Mouse (Mus musculus) embryonic facial prominence, embryonic 13.5 days (tissue): ENCODE results near the gene Agbl2. TPM values are rescaled to one million over a fixed set of nuclear protein-coding genes. Genes with fewer than 3 reads are reported as not detected.

Experiments used
- ATAC-seq: fragments of 200-750 bp; cut with Nextera tagmentation; 2 replicates; pipeline ENCODE4 v1.8.0; 2017; ENCODE audit warnings: low read depth; ENCODE audit not compliant: insufficient number of reproducible peaks, insufficient read depth, low FRiP score, low TSS enrichment
- H3K27ac ChIP-seq: fragments of 300-500 bp; sonication (generic); 2 replicates; pipeline ENCODE4 v1.5.1; 2015; ENCODE audit warnings: moderate library complexity, mild to moderate bottlenecking, inconsistent platforms
- H3K27me3 ChIP-seq: fragments of 300-500 bp; sonication (generic); 2 replicates; pipeline ENCODE4 v1.6.1; 2015; ENCODE audit warnings: mild to moderate bottlenecking, inconsistent platforms
- H3K36me3 ChIP-seq: fragments of 300-500 bp; sonication (generic); 2 replicates; pipeline ENCODE4 v1.6.1; 2015; ENCODE audit warnings: mild to moderate bottlenecking, inconsistent platforms
- H3K4me1 ChIP-seq: fragments of 300-500 bp; sonication (generic); 2 replicates; pipeline ENCODE4 v1.6.1; 2015; ENCODE audit warnings: inconsistent platforms
- H3K4me2 ChIP-seq: fragments of 300-500 bp; sonication (generic); 2 replicates; pipeline ENCODE4 v1.6.1; 2015; ENCODE audit warnings: moderate library complexity, mild to moderate bottlenecking, inconsistent platforms
- H3K4me3 ChIP-seq: fragments of 300-500 bp; sonication (generic); 2 replicates; pipeline ENCODE4 v1.5.1; 2015; ENCODE audit warnings: mild to moderate bottlenecking, inconsistent platforms
- H3K9ac ChIP-seq: fragments of 300-500 bp; sonication (generic); 2 replicates; pipeline ENCODE4 v1.6.1; 2015; ENCODE audit warnings: mild to moderate bottlenecking, inconsistent platforms
- H3K9me3 ChIP-seq: fragments of 300-500 bp; sonication (generic); 2 replicates; pipeline ENCODE4 v1.6.1; 2016; ENCODE audit warnings: inconsistent platforms
- WGBS: fragments of 180-500 bp; shearing (Covaris S2); methylation state at CpG from one replicate; pipeline ENCODE4 v1.1.7; 2015; ENCODE audit warnings: mixed read lengths; 5-methylcytosine and 5-hydroxymethylcytosine counted together
- polyA plus RNA-seq: library from polyadenylated mRNA; unstranded; fragments of >200 nt; fragmentation: Nextera tagmentation; extraction: Ambion mirVana; gene quantifications from 2 replicates; pipeline ENCODE4 v1.2.1, GENCODE M21; 2015

The Agbl2 gene
- polyA plus RNA-seq, 1 experiment from 2014 or later, result 2.0 TPM

GRCm38 (mm10) chr2:90753565-90753964 lies 29.0 kb upstream of the Agbl2 start:
- H3K9me3 ChIP-seq, result no peaks in the 10 kb centered on the region
- no peak overlapping the region for H3K4me2 ChIP-seq
- no peak overlapping the region for H3K4me3 ChIP-seq
- 95% methylated on average over 2 of the region's 2 CpGs for WGBS
- no peak overlapping the region for H3K27ac ChIP-seq
- no peak overlapping the region for H3K9ac ChIP-seq
- peaks cover 10% of the 10 kb centered on the region for H3K4me1 ChIP-seq
- no peak for ATAC-seq
- H3K36me3 ChIP-seq, result peaks cover 75% of the 10 kb centered on the region
- H3K27me3 ChIP-seq, result no peaks in the 10 kb centered on the region

GRCm38 (mm10) chr2:90754188-90754587 lies 28.3 kb upstream of the Agbl2 start:
- no peak overlapping the region for H3K4me3 ChIP-seq
- H3K9me3 ChIP-seq, result no peaks in the 10 kb centered on the region
- H3K27ac ChIP-seq, result no peak overlapping the region
- no peak for ATAC-seq
- no peaks in the 10 kb centered on the region for H3K27me3 ChIP-seq
- WGBS, result 95% methylated on average over 3 of the region's 3 CpGs
- H3K36me3 ChIP-seq, result peaks cover 81% of the 10 kb centered on the region
- no peak overlapping the region for H3K4me2 ChIP-seq
- H3K9ac ChIP-seq, result no peak overlapping the region
- peaks cover 5% of the 10 kb centered on the region for H3K4me1 ChIP-seq

GRCm38 (mm10) chr2:90765123-90765522 lies 17.4 kb upstream of the Agbl2 start:
- no peak overlapping the region for H3K4me3 ChIP-seq
- H3K36me3 ChIP-seq, result peaks cover 91% of the 10 kb centered on the region
- no peaks in the 10 kb centered on the region for H3K9me3 ChIP-seq
- WGBS, result 82% methylated on average over 3 of the region's 3 CpGs
- no peak for ATAC-seq
- H3K4me2 ChIP-seq, result no peak overlapping the region
- no peaks in the 10 kb centered on the region for H3K27me3 ChIP-seq
- H3K27ac ChIP-seq, result no peak overlapping the region
- H3K4me1 ChIP-seq, result no peaks in the 10 kb centered on the region
- no peak overlapping the region for H3K9ac ChIP-seq

DNA sequence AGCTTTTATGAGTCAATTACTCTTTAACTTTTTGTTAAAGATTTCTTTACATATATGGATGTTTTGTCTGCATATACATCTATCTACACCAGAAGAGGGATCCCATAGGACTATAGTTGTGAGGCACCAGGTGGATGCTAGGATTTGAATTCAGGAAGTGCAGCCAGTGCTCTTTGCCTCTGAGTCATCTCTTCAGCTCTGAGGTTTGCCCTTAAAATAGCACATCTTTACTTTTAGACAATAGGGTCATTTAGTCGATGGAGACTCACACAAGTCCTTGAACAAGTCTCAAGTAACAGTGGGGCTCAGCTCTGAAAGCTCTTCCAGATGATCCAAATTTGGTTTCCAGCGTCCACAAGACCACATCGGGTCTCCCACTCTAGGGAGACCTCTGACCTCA lies 1.2 kb upstream of the Agbl2 start:
- H3K36me3 ChIP-seq, result peaks cover 44% of the 10 kb centered on the region
- no peak overlapping the region for H3K27ac ChIP-seq
- no peak overlapping the region for H3K4me3 ChIP-seq
- WGBS, result 15% methylated on average over 3 of the region's 3 CpGs
- no peaks in the 10 kb centered on the region for H3K9me3 ChIP-seq
- H3K27me3 ChIP-seq, result peaks cover 16% of the 10 kb centered on the region
- H3K9ac ChIP-seq, result no peak overlapping the region
- H3K4me2 ChIP-seq, result no peak overlapping the region
- peaks cover 13% of the 10 kb centered on the region for H3K4me1 ChIP-seq
- no peak for ATAC-seq

DNA sequence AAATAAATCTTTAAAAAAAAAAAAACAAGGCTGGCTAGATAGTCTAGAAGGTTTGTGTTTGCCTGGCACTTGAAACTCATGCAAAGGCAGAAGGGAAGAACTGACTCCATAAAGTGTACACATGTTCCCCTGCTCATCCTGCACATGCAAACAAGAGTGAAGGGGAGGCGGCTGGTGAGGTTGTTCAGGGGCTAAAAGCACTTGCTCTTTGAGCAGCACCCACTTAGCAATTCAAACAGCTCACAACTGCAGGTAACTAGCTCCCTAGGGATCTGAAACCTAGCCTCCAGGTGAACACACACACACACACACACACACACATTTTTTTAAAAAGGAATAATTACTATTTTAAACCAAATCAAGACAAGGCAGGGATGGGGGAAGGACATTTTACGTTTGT lies 589 bp upstream of the Agbl2 start:
- ATAC-seq, result no peak
- no peak overlapping the region for H3K9ac ChIP-seq
- peaks cover 13% of the 10 kb centered on the region for H3K4me1 ChIP-seq
- WGBS, result 37% methylated on average over 2 of the region's 2 CpGs
- H3K27me3 ChIP-seq, result peaks cover 16% of the 10 kb centered on the region
- H3K4me3 ChIP-seq, result peak overlapping the region; percentile 56; the same call in 1 of the 2 replicates
- no peaks in the 10 kb centered on the region for H3K9me3 ChIP-seq
- peaks cover 39% of the 10 kb centered on the region for H3K36me3 ChIP-seq
- H3K27ac ChIP-seq, result no peak overlapping the region
- H3K4me2 ChIP-seq, result peak overlapping the region; percentile 94

DNA sequence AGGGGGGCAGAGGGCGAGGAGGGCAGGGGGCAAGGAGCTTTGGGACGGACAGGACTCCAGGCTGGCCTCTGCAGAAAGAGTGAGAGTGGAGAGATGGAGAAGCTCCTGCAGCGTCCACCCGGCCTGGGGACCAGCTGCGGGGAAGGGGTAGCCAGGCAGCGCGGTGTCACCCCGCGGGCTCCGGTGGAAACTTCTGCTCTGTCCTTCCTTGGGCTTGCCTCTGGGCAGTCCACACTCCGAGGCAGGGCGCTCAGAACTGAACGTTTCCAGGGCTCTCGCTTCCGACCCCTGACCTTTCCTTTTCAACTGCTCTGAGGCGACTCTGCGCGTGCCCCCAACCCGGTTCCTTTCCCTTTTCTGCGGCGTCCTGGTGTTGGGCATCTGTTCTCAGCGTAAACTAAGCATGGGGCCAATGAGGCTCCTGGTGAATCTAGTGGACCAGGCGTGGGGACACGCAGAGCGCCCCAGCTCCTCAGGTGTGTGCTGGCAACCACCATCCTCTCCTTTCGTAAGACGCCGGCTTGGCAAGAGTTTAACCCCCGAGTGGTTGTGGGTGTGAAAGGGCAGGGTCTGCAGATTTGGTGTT lies 467 bp downstream of the Agbl2 start:
- H3K9me3 ChIP-seq, result no peaks in the 10 kb centered on the region
- peaks cover 29% of the 10 kb centered on the region for H3K36me3 ChIP-seq
- 3% methylated on average over 20 of the region's 29 CpGs for WGBS
- peaks cover 16% of the 10 kb centered on the region for H3K27me3 ChIP-seq
- H3K27ac ChIP-seq, result no peak overlapping the region
- H3K9ac ChIP-seq, result peak overlapping the region; percentile 74
- H3K4me1 ChIP-seq, result peaks cover 13% of the 10 kb centered on the region
- 0 out of 2 replicates have a peak, but pooled peaks have one; percentile 29 for ATAC-seq
- H3K4me3 ChIP-seq, result peak overlapping the region; percentile 56
- peak overlapping the region; percentile 94 for H3K4me2 ChIP-seq

DNA sequence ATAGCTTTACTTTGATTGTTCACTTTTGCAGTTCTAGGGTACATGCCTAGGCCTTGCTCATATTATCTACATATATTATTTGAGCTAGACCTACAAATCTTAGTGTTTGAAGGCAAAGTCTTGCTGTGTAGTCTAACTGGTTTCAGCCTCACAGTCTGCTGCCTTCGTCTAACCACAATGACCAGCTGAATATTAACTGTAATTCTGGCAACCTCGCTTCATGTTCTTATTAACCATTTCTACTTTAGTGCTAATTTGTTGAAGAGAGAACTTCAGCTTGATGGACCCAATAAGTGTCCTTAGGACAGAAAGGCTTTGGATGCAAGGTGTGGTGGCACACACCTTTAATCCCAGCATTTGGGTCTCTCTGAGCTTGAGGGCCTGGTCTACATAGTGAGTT lies 5.6 kb downstream of the Agbl2 start:
- ATAC-seq, result no peak
- Histone ChIP-seq H3K4me2 (no peak overlapping the region), H3K9me3 (no peaks in the 10 kb centered on the region), H3K9ac (no peak overlapping the region), H3K27ac (no peak overlapping the region), H3K27me3 (peaks cover 13% of the 10 kb centered on the region), H3K4me1 (0 out of 2 replicates have a peak, but pooled peaks cover 2% of the 10 kb centered on the region), H3K4me3 (no peak overlapping the region), H3K36me3 (no peaks in the 10 kb centered on the region)
- 73% methylated on average over 2 of the region's 2 CpGs for WGBS

GRCm38 (mm10) chr2:90808241-90809126 lies 26.0 kb downstream of the Agbl2 start:
- ATAC-seq, result no peak
- no peaks in the 10 kb centered on the region for H3K9me3 ChIP-seq
- WGBS, result 76% methylated on average over 6 of the region's 6 CpGs

GRCm38 (mm10) chr2:90810751-90811150 lies 28.2 kb downstream of the Agbl2 start:
- Histone ChIP-seq H3K4me2 (no peak overlapping the region), H3K36me3 (no peaks in the 10 kb centered on the region), H3K9ac (no peak overlapping the region), H3K9me3 (no peaks in the 10 kb centered on the region), H3K27me3 (no peaks in the 10 kb centered on the region), H3K4me3 (no peak overlapping the region), H3K27ac (no peak overlapping the region), H3K4me1 (no peaks in the 10 kb centered on the region)
- no peak for ATAC-seq
- 88% methylated on average over 8 of the region's 8 CpGs for WGBS

More at GRCm38 (mm10) chr2:90808241-90809126, 26.0 kb downstream of the Agbl2 start:
- Histone ChIP-seq H3K9ac (no peak overlapping the region), H3K27me3 (no peaks in the 10 kb centered on the region), H3K4me3 (no peak overlapping the region), H3K27ac (no peak overlapping the region), H3K4me1 (no peaks in the 10 kb centered on the region), H3K4me2 (no peak overlapping the region), H3K36me3 (no peaks in the 10 kb centered on the region)

GRCm38 (mm10) chr2:90815266-90815665 lies 32.7 kb downstream of the Agbl2 start:
- H3K9ac ChIP-seq, result no peak overlapping the region
- no peak for ATAC-seq
- H3K36me3 ChIP-seq, result no peaks in the 10 kb centered on the region
- 89% methylated on average over 2 of the region's 2 CpGs for WGBS
- no peak overlapping the region for H3K4me3 ChIP-seq
- no peak overlapping the region for H3K4me2 ChIP-seq
- no peaks in the 10 kb centered on the region for H3K4me1 ChIP-seq
- H3K9me3 ChIP-seq, result no peaks in the 10 kb centered on the region
- no peak overlapping the region for H3K27ac ChIP-seq
- H3K27me3 ChIP-seq, result no peaks in the 10 kb centered on the region

GRCm38 (mm10) chr2:90816144-90816543 lies 33.6 kb downstream of the Agbl2 start:
- H3K4me3 ChIP-seq, result no peak overlapping the region
- no peak overlapping the region for H3K9ac ChIP-seq
- no peak overlapping the region for H3K27ac ChIP-seq
- no peaks in the 10 kb centered on the region for H3K4me1 ChIP-seq
- H3K9me3 ChIP-seq, result no peaks in the 10 kb centered on the region
- H3K36me3 ChIP-seq, result no peaks in the 10 kb centered on the region
- no peak overlapping the region for H3K4me2 ChIP-seq
- ATAC-seq, result no peak
- H3K27me3 ChIP-seq, result no peaks in the 10 kb centered on the region
- 81% methylated on average over 4 of the region's 4 CpGs for WGBS

GRCm38 (mm10) chr2:90818710-90819109 lies 36.2 kb downstream of the Agbl2 start:
- no peak overlapping the region for H3K4me3 ChIP-seq

More at GRCm38 (mm10) chr2:90818710-90819109, 36.2 kb downstream of the Agbl2 start:
- 90% methylated on average over 3 of the region's 3 CpGs for WGBS
- no peak for ATAC-seq
- Histone ChIP-seq H3K27me3 (no peaks in the 10 kb centered on the region), H3K9ac (no peak overlapping the region), H3K4me2 (no peak overlapping the region), H3K9me3 (no peaks in the 10 kb centered on the region), H3K36me3 (no peaks in the 10 kb centered on the region), H3K27ac (no peak overlapping the region), H3K4me1 (no peaks in the 10 kb centered on the region)
